Mouse (Mus musculus) bone marrow macrophage, adult 2 months (primary cell): ENCODE data around the gene Neurl3. TPM values are rescaled to one million over a fixed set of nuclear protein-coding genes. Genes with fewer than 3 reads are reported as not detected.

Experiments used
- H3K27ac ChIP-seq: 2 replicates; pipeline ENCODE4 v1.5.1; 2012; ENCODE audit warnings: low read depth, low read length; ENCODE audit not compliant: insufficient read depth
- H3K4me1 ChIP-seq: 2 replicates; pipeline ENCODE4 v1.6.1; 2012; ENCODE audit warnings: low read length; ENCODE audit not compliant: control insufficient read depth, insufficient read depth
- H3K4me3 ChIP-seq: 2 replicates; pipeline ENCODE4 v1.5.1; 2012; ENCODE audit warnings: mild to moderate bottlenecking, low read length, moderate library complexity; ENCODE audit not compliant: insufficient read depth
- CTCF ChIP-seq: IDR thresholded peaks from 2 replicates; pipeline ENCODE4 v1.5.1; 2012; ENCODE audit warnings: low read depth, mild to moderate bottlenecking, low read length, moderate library complexity
- POLR2A ChIP-seq: IDR thresholded peaks from 2 replicates; pipeline ENCODE4 v1.6.1; 2012; ENCODE audit warnings: mild to moderate bottlenecking, low read depth, low read length, borderline replicate concordance
- polyA plus RNA-seq: library from polyadenylated mRNA; stranded (reverse); fragments of >200 nt; gene quantifications from 2 replicates; pipeline ENCODE4 v1.2.4, GENCODE M21; 2012; ENCODE audit not compliant: missing spikeins, insufficient read depth, insufficient read length

Gene Neurl3
- polyA plus RNA-seq, 1 experiment, result 181 TPM

- Histone ChIP-seq H3K4me1 (peaks cover 8% of the 10 kb centered on the region), H3K27ac (no peak overlapping the region), H3K4me3 (no peak overlapping the region)
- no peak for TF ChIP-seq CTCF
- TF ChIP-seq POLR2A, result no peak
Measured at GRCm38 (mm10) chr1:36228461-36228860, 46.0 kb downstream of the Neurl3 start.

- Histone ChIP-seq H3K27ac (no peak overlapping the region), H3K4me3 (no peak overlapping the region), H3K4me1 (no peaks in the 10 kb centered on the region)
- TF ChIP-seq CTCF (no peak), POLR2A (no peak)
Measured at GRCm38 (mm10) chr1:36224648-36225047, 49.8 kb downstream of the Neurl3 start.

Other genes with a start within 250 kb of the Neurl3 start
- gene Hs6st1, start 206.3 kb downstream of the Neurl3 start, polyA plus RNA-seq, result 22.2 and 23.4 TPM in 2 replicates
- gene Uggt1, start 30.0 kb downstream of the Neurl3 start, polyA plus RNA-seq, result 38.3 and 43.1 TPM in 2 replicates
- gene Arid5a, start 33.1 kb upstream of the Neurl3 start, polyA plus RNA-seq, result 9.4 and 12.7 TPM in 2 replicates
- 23.1 and 27.1 TPM in 2 replicates for gene Kansl3, start 94.5 kb upstream of the Neurl3 start, polyA plus RNA-seq
- gene Fer1l5, start 97.6 kb upstream of the Neurl3 start, polyA plus RNA-seq, result not detected in 2 replicates
- gene Lman2l, start 170.6 kb upstream of the Neurl3 start, polyA plus RNA-seq, result 38.9 and 40.8 TPM in 2 replicates
- gene Cnnm4, start 196.9 kb upstream of the Neurl3 start, polyA plus RNA-seq, result 7.3 and 8.5 TPM in 2 replicates
- 19.9 and 22.9 TPM in 2 replicates for gene Cnnm3, start 237.2 kb upstream of the Neurl3 start, polyA plus RNA-seq